Mouse (Mus musculus) forebrain, embryonic 12.5 days (tissue): ENCODE measurements around the gene Dnm3. TPM values are rescaled to one million over a fixed set of nuclear protein-coding genes. Genes with fewer than 3 reads are reported as not detected.

Experiments
- ATAC-seq: fragments of 200-750 bp; cut with Nextera tagmentation; 2 replicates; pipeline ENCODE4 v1.8.0; 2017; ENCODE audit warnings: moderate TSS enrichment; ENCODE audit not compliant: low FRiP score
- H3K27ac ChIP-seq: fragments of 300-500 bp; sonication (generic); 2 replicates; pipeline ENCODE4 v1.5.1; 2016; ENCODE audit warnings: mild to moderate bottlenecking
- H3K27me3 ChIP-seq: fragments of 300-500 bp; sonication (generic); 2 replicates; pipeline ENCODE4 v1.6.1; 2016; ENCODE audit warnings: mild to moderate bottlenecking
- H3K36me3 ChIP-seq: fragments of 300-500 bp; sonication (generic); replicated peaks from 2 replicates; pipeline ENCODE4 v1.6.1; 2016; ENCODE audit warnings: mild to moderate bottlenecking
- H3K4me1 ChIP-seq: fragments of 300-500 bp; sonication (generic); 2 replicates; pipeline ENCODE4 v1.6.1; 2016
- H3K4me2 ChIP-seq: fragments of 300-500 bp; sonication (generic); 2 replicates; pipeline ENCODE4 v1.6.1; 2016; ENCODE audit warnings: mild to moderate bottlenecking, moderate library complexity
- H3K4me3 ChIP-seq: fragments of 300-500 bp; sonication (generic); replicated peaks from 2 replicates; pipeline ENCODE4 v1.5.1; 2016; ENCODE audit warnings: mild to moderate bottlenecking
- H3K9ac ChIP-seq: fragments of 300-500 bp; sonication (generic); 2 replicates; pipeline ENCODE4 v1.6.1; 2016; ENCODE audit warnings: mild to moderate bottlenecking
- H3K9me3 ChIP-seq: fragments of 300-500 bp; sonication (generic); 2 replicates; pipeline ENCODE4 v1.6.1; 2016
- WGBS: fragments of 180-500 bp; shearing (Covaris S2); methylation state at CpG from one replicate; pipeline ENCODE4 v1.1.7; 2016; 5-methylcytosine and 5-hydroxymethylcytosine counted together
- polyA plus RNA-seq: library from polyadenylated mRNA; unstranded; fragments of >200 nt; fragmentation: Nextera tagmentation; extraction: Ambion mirVana; gene quantifications from 2 replicates; pipeline ENCODE4 v1.2.1, GENCODE M21; 2016

The Dnm3 gene
- polyA plus RNA-seq, 1 experiment from 2014 or later = 12.1 TPM

GRCm38 (mm10) chr1:162081693-162082372 lies 396.0 kb downstream of the Dnm3 start:
- Histone ChIP-seq H3K9ac (no peak overlapping the region), H3K27me3 (no peaks in the 10 kb centered on the region), H3K27ac (no peak overlapping the region), H3K4me3 (no peak overlapping the region), H3K9me3 (no peaks in the 10 kb centered on the region), H3K36me3 (no peaks in the 10 kb centered on the region), H3K4me1 (peaks cover 6% of the 10 kb centered on the region; the same call in 1 of the 2 replicates), H3K4me2 (no peak overlapping the region)
- no peak for ATAC-seq
- 87% methylated on average over 8 of the region's 8 CpGs for WGBS

GRCm38 (mm10) chr1:162079989-162080388 lies 397.8 kb downstream of the Dnm3 start:
- no peaks in the 10 kb centered on the region for H3K36me3 ChIP-seq
- ATAC-seq = no peak
- no peak overlapping the region for H3K9ac ChIP-seq
- peaks cover 8% of the 10 kb centered on the region; the same call in 1 of the 2 replicates for H3K4me1 ChIP-seq
- H3K27ac ChIP-seq = no peak overlapping the region
- WGBS = 90% methylated on average over 7 of the region's 7 CpGs
- no peaks in the 10 kb centered on the region for H3K27me3 ChIP-seq
- H3K4me3 ChIP-seq = no peak overlapping the region
- H3K4me2 ChIP-seq = no peak overlapping the region
- H3K9me3 ChIP-seq = no peaks in the 10 kb centered on the region

GRCm38 (mm10) chr1:162077454-162077853 lies 400.4 kb downstream of the Dnm3 start:
- 0 out of 2 replicates have a peak overlapping the region, but pooled peaks have one; percentile 19 for H3K27ac ChIP-seq
- H3K4me2 ChIP-seq = no peak overlapping the region
- H3K4me1 ChIP-seq = peaks cover 8% of the 10 kb centered on the region; the same call in 1 of the 2 replicates
- H3K9ac ChIP-seq = no peak overlapping the region
- H3K36me3 ChIP-seq = no peaks in the 10 kb centered on the region
- H3K9me3 ChIP-seq = no peaks in the 10 kb centered on the region
- no peaks in the 10 kb centered on the region for H3K27me3 ChIP-seq
- no peak overlapping the region for H3K4me3 ChIP-seq
- WGBS = 71% methylated on average over 6 of the region's 6 CpGs
- no peak for ATAC-seq

GRCm38 (mm10) chr1:162076581-162077001 lies 401.2 kb downstream of the Dnm3 start:
- H3K4me3 ChIP-seq = no peak overlapping the region
- H3K9me3 ChIP-seq = no peaks in the 10 kb centered on the region
- H3K9ac ChIP-seq = no peak overlapping the region
- peaks cover 8% of the 10 kb centered on the region; the same call in 1 of the 2 replicates for H3K4me1 ChIP-seq
- ATAC-seq = no peak
- no peak overlapping the region for H3K27ac ChIP-seq
- H3K4me2 ChIP-seq = no peak overlapping the region
- H3K36me3 ChIP-seq = no peaks in the 10 kb centered on the region
- H3K27me3 ChIP-seq = no peaks in the 10 kb centered on the region
- 74% methylated on average over 10 of the region's 10 CpGs for WGBS

GRCm38 (mm10) chr1:162075831-162076230 lies 402.0 kb downstream of the Dnm3 start:
- Histone ChIP-seq H3K9ac (no peak overlapping the region), H3K9me3 (no peaks in the 10 kb centered on the region), H3K27me3 (no peaks in the 10 kb centered on the region), H3K36me3 (no peaks in the 10 kb centered on the region), H3K27ac (no peak overlapping the region), H3K4me2 (no peak overlapping the region), H3K4me3 (no peak overlapping the region), H3K4me1 (peaks cover 8% of the 10 kb centered on the region; the same call in 1 of the 2 replicates)
- 73% methylated on average over 10 of the region's 10 CpGs for WGBS
- no peak for ATAC-seq

- Histone ChIP-seq H3K4me1 (peaks cover 8% of the 10 kb centered on the region; the same call in 1 of the 2 replicates), H3K27me3 (no peaks in the 10 kb centered on the region), H3K9ac (no peak overlapping the region), H3K4me3 (no peak overlapping the region), H3K4me2 (no peak overlapping the region), H3K36me3 (no peaks in the 10 kb centered on the region), H3K9me3 (no peaks in the 10 kb centered on the region), H3K27ac (peak overlapping the region; percentile 33; the same call in 1 of the 2 replicates)
- ATAC-seq = no peak
- WGBS = 68% methylated on average over 4 of the region's 4 CpGs
Observed at GRCm38 (mm10) chr1:162075416-162075815, 402.4 kb downstream of the Dnm3 start.

DNA sequence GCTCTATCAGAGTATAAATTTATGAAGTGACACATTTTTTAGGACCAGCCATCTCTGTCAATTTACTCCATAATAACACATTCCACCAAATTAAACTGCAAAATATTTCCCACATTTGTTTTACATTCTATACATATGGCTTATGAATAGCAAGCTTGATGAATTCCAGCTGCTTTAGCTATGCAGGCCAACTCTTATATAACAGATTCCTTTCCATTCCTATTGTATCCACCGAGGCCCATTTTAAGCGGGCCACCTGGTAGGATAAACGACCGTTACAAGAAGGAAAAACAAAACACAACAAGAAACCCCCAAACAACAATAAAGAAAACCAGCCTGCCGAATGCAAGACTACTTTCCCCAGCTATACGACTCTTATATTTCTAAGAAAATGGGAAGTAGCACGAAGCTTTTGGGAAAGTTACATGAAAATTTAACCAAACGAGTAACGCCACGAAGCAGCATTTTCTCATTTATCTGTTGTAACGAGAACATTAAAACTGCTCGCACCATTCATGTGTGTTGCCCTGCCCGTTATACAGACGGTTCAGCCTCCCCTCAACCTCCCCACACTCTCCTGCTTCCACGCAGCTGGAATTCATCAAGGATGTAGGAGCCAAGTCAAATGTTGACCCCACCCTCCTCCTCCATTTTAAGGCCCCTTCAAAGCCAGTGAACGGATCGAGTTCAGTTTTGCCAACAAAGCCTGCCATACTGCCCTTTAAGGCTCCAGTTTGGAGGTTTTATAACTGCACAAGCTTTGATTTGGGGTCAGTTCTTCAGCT lies 403.0 kb downstream of the Dnm3 start:
- ATAC-seq = no peak
- no peaks in the 10 kb centered on the region for H3K36me3 ChIP-seq
- H3K4me3 ChIP-seq = no peak overlapping the region
- H3K9me3 ChIP-seq = no peaks in the 10 kb centered on the region
- H3K27me3 ChIP-seq = no peaks in the 10 kb centered on the region
- H3K9ac ChIP-seq = no peak overlapping the region
- H3K27ac ChIP-seq = peak overlapping the region; percentile 33; the same call in 1 of the 2 replicates
- WGBS = 53% methylated on average over 17 of the region's 17 CpGs
- peaks cover 8% of the 10 kb centered on the region; the same call in 1 of the 2 replicates for H3K4me1 ChIP-seq
- H3K4me2 ChIP-seq = no peak overlapping the region

DNA sequence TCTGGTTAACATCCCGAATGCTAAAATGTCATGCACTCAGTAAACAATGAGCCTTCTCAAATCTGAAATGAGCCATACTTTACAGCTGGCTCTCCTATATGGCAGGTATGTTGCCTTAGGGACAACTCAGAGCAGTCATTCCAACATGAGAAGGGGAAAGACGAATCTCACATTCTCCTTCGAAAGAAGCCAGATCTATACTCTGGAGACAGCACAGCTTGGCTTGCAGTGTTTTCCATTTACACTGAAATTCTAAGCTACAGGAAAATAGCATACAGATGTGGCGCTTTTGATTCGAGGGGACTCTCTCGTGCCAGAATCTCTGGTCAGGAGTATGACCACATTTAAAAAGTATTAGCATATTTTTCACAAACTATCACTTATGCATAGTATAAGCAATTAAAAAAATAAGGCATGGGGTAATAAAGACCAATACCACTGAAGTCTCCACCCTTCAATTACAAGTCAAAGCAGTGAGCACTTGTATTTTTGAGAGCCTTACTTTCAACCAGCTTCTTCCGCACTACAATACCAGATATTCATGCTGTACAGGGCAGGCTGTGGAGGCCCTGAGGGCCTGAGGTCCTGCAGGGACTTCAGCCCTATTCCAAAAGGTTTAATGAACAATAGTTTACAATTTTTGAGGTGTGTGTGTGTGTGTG lies 404.8 kb downstream of the Dnm3 start:
- Histone ChIP-seq H3K27ac (no peak overlapping the region), H3K9me3 (no peaks in the 10 kb centered on the region), H3K9ac (no peak overlapping the region), H3K36me3 (no peaks in the 10 kb centered on the region), H3K4me2 (no peak overlapping the region), H3K4me1 (peaks cover 8% of the 10 kb centered on the region; the same call in 1 of the 2 replicates), H3K27me3 (no peaks in the 10 kb centered on the region), H3K4me3 (no peak overlapping the region)
- WGBS = 81% methylated on average over 7 of the region's 7 CpGs
- ATAC-seq = no peak

DNA sequence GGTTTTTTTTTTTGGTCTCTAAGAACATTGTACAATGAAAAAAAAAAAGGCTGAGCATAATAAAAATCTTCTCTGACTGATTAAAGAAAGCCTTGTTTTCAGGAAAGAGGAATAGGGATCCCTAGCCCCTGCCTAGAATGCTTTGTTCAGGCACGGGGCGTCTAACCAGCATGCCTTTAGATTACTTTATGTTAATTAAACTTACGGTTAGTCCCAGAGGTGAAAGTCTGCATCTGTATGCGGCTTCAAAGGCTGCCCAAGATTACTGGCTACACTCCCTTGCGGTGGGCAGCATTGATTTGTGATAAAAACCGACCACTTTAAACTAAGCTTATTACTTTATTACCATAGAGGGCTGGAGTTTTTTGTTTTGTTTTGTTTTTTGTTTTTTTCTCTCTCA lies 424.2 kb downstream of the Dnm3 start:
- peak; percentile 73; the same call in 1 of the 2 replicates for ATAC-seq
- H3K4me2 ChIP-seq = peak overlapping the region; percentile 27
- no peak overlapping the region for H3K9ac ChIP-seq
- H3K36me3 ChIP-seq = no peaks in the 10 kb centered on the region
- H3K4me3 ChIP-seq = no peak overlapping the region
- no peaks in the 10 kb centered on the region for H3K27me3 ChIP-seq
- peaks cover 16% of the 10 kb centered on the region for H3K4me1 ChIP-seq
- no peaks in the 10 kb centered on the region for H3K9me3 ChIP-seq
- no peak overlapping the region for H3K27ac ChIP-seq
- WGBS = 3% methylated on average over 6 of the region's 6 CpGs

- no peak overlapping the region for H3K4me3 ChIP-seq
- WGBS = 16% methylated on average over 7 of the region's 7 CpGs
- peaks cover 14% of the 10 kb centered on the region for H3K4me1 ChIP-seq
- H3K36me3 ChIP-seq = no peaks in the 10 kb centered on the region
- ATAC-seq = peak; percentile 27; the same call in 1 of the 2 replicates
- peak overlapping the region; percentile 65 for H3K27ac ChIP-seq
- H3K9me3 ChIP-seq = no peaks in the 10 kb centered on the region
- no peak overlapping the region for H3K9ac ChIP-seq
- peak overlapping the region; percentile 27; the same call in 1 of the 2 replicates for H3K4me2 ChIP-seq
- no peaks in the 10 kb centered on the region for H3K27me3 ChIP-seq
Observed at GRCm38 (mm10) chr1:162053186-162053585, 424.6 kb downstream of the Dnm3 start.

DNA sequence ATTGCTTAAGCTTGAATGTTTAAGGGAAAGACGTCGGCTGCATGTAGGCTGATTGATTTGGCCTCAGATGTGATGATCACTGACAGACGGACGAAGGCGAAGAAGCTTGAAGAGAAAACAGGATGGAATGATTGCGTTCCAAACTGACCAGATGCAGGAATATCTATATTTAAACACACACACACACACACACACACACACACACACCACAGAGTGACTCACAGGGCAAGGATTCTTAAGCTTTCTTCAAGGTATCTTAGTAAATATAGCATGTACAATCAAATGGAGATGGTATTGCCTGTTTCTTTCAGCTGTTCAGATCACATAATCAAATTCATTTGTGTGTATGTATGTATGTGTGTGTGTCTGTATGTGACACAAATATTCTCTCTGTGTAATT lies 425.1 kb downstream of the Dnm3 start:
- Histone ChIP-seq H3K9me3 (no peaks in the 10 kb centered on the region), H3K36me3 (no peaks in the 10 kb centered on the region), H3K4me3 (no peak overlapping the region), H3K4me2 (no peak overlapping the region), H3K4me1 (peaks cover 14% of the 10 kb centered on the region), H3K9ac (no peak overlapping the region), H3K27ac (no peak overlapping the region), H3K27me3 (no peaks in the 10 kb centered on the region)
- 68% methylated on average over 6 of the region's 6 CpGs for WGBS
- no peak for ATAC-seq

- H3K36me3 ChIP-seq = no peaks in the 10 kb centered on the region
- H3K27me3 ChIP-seq = no peaks in the 10 kb centered on the region
- no peak overlapping the region for H3K4me3 ChIP-seq
- no peaks in the 10 kb centered on the region for H3K9me3 ChIP-seq
- 0 out of 2 replicates have a peak, but pooled peaks have one; percentile 55 for ATAC-seq
- H3K9ac ChIP-seq = no peak overlapping the region
- 0 out of 2 replicates have a peak overlapping the region, but pooled peaks have one; percentile 14 for H3K27ac ChIP-seq
- WGBS = 75% methylated on average over 7 of the region's 7 CpGs
- H3K4me1 ChIP-seq = peaks cover 14% of the 10 kb centered on the region
- H3K4me2 ChIP-seq = no peak overlapping the region
Observed at GRCm38 (mm10) chr1:162052138-162052537, 425.7 kb downstream of the Dnm3 start.
